Mouse (Mus musculus): ENCODE results near the gene Sbsn.
A peak's percentile ranks its signal among the peaks of the same experiment; 100 is the strongest.

- TF ChIP-seq CTCF (conservative IDR thresholded peaks at IDR 0.05; ENCODE audit: low read length) (peak; percentile 74), POU5F1 (IDR thresholded peaks at IDR 0.05; ENCODE audit: borderline replicate concordance, low read length) (no peak)
Observed at GRCm38 (mm10) chr7:30781792-30782191, 30.5 kb downstream of the Sbsn start.

Data from E14TG2a.4 (cell line).